Mouse (Mus musculus) hindbrain, embryonic 10.5 days (tissue): Measurements from ENCODE around the gene Smg5. TPM values are rescaled to one million over a fixed set of nuclear protein-coding genes. Genes with fewer than 3 reads are reported as not detected.

Experiments used
- DNase-seq: peaks from one replicate; pipeline ENCODE4 v3.0.0-alpha.2; 2017; ENCODE audit warnings: low spot score
- H3K27ac ChIP-seq: fragments of 300-500 bp; sonication (generic); 2 replicates; pipeline ENCODE4 v1.5.1; 2016; ENCODE audit warnings: mild to moderate bottlenecking, moderate library complexity
- H3K27me3 ChIP-seq: fragments of 300-500 bp; sonication (generic); 2 replicates; pipeline ENCODE4 v1.6.1; 2016; ENCODE audit warnings: mild to moderate bottlenecking; ENCODE audit not compliant: poor library complexity, insufficient read depth, severe bottlenecking
- H3K36me3 ChIP-seq: fragments of 300-500 bp; sonication (generic); 2 replicates; pipeline ENCODE4 v1.6.1; 2016; ENCODE audit warnings: mild to moderate bottlenecking, moderate library complexity
- H3K4me1 ChIP-seq: fragments of 300-500 bp; sonication (generic); replicated peaks from 2 replicates; pipeline ENCODE4 v1.6.1; 2016; ENCODE audit warnings: mild to moderate bottlenecking
- H3K4me3 ChIP-seq: fragments of 300-500 bp; sonication (generic); 2 replicates; pipeline ENCODE4 v1.5.1; 2016; ENCODE audit warnings: mild to moderate bottlenecking, moderate library complexity
- H3K9me3 ChIP-seq: fragments of 300-500 bp; sonication (generic); 2 replicates; pipeline ENCODE4 v1.6.1; 2016; ENCODE audit warnings: mild to moderate bottlenecking, moderate library complexity
- WGBS: fragments of 180-500 bp; shearing (Covaris S2); methylation state at CpG from one replicate; pipeline ENCODE4 v1.1.7; 2016; 5-methylcytosine and 5-hydroxymethylcytosine counted together
- polyA plus RNA-seq: library from polyadenylated mRNA; unstranded; fragments of >200 nt; fragmentation: Nextera tagmentation; extraction: Ambion mirVana; gene quantifications from 2 replicates; pipeline ENCODE4 v1.2.1, GENCODE M21; 2016

Smg5 gene
- polyA plus RNA-seq, 1 experiment from 2014 or later: 87.8 TPM

DNA sequence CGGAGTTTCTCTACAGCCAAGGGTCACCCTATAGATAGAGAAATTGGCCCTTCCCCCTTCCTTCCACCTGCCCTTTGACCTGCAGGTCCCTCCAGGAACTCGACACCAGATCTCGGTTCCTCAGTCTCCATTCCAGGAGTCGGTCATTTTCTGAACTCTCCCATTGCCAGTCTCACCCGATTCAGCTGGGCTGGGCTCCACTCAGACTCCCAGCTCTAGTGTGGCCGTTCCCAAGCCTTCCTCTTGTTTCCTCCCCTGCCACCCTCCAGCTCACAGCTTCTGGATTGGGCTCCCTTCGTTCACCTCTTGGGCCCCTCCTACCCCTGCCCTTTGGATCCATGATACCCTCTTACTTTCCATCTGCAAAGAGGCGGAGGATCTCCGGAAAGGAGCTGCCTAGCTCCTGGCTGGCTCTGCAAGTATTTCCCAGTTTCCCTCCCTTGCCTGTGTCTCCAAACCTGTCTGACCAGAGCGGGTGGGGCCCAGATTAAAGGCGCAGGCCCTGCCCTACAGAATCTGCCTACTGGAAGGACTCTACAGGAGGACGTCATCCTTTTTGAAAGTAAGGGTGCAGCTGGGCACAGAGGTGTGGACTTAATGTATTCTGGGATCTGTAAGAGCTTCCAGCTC lies 1.9 kb upstream of the Smg5 start:
- Histone ChIP-seq H3K9me3 (no peaks in the 10 kb centered on the region), H3K27ac (0 out of 2 replicates have a peak overlapping the region, but pooled peaks have one; percentile 36), H3K27me3 (no peaks in the 10 kb centered on the region), H3K4me1 (peaks cover 45% of the 10 kb centered on the region), H3K4me3 (peak overlapping the region; percentile 14), H3K36me3 (peaks cover 34% of the 10 kb centered on the region)
- 56% methylated on average over 12 of the region's 12 CpGs for WGBS
- no peak for DNase-seq

DNA sequence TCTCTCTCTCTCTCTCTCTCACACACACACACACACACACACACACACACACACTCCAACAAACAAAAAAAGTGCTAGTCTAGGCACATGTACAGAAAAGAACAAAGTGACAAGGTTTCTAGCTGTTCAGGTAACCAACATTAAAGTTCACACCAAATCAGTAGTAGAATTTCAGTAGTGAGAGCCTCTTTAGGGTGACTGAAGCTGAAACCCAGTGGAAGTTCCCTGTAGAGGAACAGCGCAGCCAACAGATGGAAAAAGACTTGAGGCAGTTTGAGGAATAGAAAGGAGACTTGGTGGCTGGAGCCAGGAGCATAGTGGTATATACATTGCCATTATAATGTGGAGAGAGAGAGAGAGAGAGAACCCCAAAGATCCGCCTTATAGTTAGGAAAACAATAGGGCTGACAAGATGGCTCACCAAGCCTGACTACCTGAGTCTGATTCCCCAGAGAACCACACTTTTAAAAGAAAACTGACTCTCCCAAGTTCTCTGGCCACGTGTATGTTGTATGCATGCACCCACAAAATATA lies 1.1 kb upstream of the Smg5 start:
- no peak for DNase-seq
- Histone ChIP-seq H3K4me3 (peak overlapping the region; percentile 99), H3K9me3 (no peaks in the 10 kb centered on the region), H3K27me3 (no peaks in the 10 kb centered on the region), H3K36me3 (peaks cover 26% of the 10 kb centered on the region), H3K4me1 (peaks cover 45% of the 10 kb centered on the region), H3K27ac (peak overlapping the region; percentile 100)
- WGBS: 33% methylated on average over 3 of the region's 3 CpGs

DNA sequence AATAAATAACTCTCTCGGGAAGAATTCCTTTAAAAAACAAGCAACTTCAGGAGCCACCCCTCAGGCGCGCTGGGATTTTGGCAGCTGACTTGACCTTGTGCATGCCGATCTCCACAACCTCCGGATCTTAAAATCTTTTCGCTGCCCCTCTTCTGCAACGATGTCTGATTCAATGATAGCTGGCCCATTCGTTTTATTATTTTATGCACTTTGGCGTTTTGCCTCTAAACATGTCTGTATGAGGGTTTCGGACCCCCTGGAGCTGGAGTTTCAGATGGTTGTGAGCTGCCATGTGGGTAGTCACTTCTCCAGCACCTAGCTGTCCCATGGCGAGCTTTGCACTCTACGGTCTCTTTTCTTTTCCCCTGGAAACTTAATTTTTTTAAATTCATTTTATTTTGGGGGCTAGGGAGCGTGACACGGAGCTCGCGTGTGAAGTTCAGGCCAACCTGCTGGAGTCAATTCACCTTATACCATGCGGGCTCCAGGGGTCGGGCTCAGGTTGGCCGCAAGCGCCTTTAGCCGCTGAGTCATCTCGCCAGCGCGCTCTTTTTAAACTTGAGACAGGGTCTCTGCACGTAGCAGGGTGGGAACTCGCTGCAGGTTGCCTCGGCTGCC lies 515 bp upstream of the Smg5 start:
- DNase-seq: no peak
- Histone ChIP-seq H3K9me3 (no peaks in the 10 kb centered on the region), H3K27ac (peak overlapping the region; percentile 100), H3K4me3 (peak overlapping the region; percentile 99), H3K27me3 (no peaks in the 10 kb centered on the region), H3K4me1 (peaks cover 45% of the 10 kb centered on the region), H3K36me3 (peaks cover 23% of the 10 kb centered on the region)
- 3% methylated on average over 27 of the region's 27 CpGs for WGBS

DNA sequence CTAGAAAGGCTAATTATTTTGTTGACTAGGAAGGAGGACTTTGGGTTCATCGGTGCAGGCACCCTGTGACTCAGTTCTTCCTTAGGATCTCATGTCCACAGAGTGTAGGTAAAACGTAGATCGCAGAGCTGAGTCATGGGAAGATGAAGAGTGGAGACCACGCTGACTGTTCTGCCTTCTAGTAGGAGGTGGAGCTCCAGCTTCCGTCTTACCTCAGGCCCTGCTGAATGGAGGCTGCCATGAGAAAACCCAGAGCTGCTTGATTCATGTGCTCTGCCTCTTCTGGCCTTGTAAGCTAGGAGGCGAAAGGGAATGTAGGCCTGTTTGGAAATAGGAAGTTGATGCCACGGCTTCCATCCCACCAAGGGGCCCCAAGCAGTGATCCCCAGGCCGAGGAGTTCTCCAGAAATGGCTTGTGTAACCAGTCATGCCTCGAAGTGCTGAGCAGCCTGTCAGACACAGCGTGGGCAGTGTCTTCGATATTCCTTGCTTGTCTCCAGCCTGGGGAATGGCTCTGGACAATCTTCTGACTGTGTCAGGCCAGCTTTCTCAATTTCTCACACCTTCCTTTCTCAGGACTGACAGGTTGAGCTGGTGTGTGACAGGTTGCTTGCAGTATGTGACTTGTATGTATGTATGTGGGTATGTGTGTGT lies 1.4 kb downstream of the Smg5 start:
- Histone ChIP-seq H3K9me3 (no peaks in the 10 kb centered on the region), H3K4me1 (peaks cover 42% of the 10 kb centered on the region), H3K27ac (no peak overlapping the region), H3K27me3 (no peaks in the 10 kb centered on the region), H3K4me3 (peak overlapping the region; percentile 99), H3K36me3 (peaks cover 39% of the 10 kb centered on the region)
- no peak for DNase-seq
- 86% methylated on average over 11 of the region's 11 CpGs for WGBS

DNA sequence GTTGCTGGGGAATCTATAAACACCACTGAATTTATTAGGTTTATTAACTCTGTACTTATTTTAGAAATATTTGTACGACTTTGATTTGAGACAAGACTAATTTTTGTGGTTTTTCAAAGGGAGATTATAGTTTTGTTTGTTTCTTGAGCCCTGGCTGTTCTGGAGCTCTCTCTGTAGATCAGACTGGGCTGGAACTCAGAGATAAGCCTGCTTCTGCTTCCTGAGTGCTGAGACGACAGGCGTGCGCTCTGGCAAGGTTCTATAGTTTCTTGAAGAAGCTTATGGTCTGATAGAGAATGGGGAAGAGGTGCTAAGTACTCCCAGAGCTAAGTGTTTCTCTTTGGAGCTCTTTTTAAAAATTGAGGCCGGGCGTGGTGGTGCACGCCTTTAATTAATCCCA lies 2.3 kb downstream of the Smg5 start:
- no peak overlapping the region for H3K27ac ChIP-seq
- H3K4me1 ChIP-seq: peaks cover 41% of the 10 kb centered on the region
- no peaks in the 10 kb centered on the region for H3K9me3 ChIP-seq
- no peak overlapping the region for H3K4me3 ChIP-seq
- DNase-seq: no peak
- H3K36me3 ChIP-seq: peaks cover 45% of the 10 kb centered on the region
- 93% methylated on average over 7 of the region's 7 CpGs for WGBS
- no peaks in the 10 kb centered on the region for H3K27me3 ChIP-seq

DNA sequence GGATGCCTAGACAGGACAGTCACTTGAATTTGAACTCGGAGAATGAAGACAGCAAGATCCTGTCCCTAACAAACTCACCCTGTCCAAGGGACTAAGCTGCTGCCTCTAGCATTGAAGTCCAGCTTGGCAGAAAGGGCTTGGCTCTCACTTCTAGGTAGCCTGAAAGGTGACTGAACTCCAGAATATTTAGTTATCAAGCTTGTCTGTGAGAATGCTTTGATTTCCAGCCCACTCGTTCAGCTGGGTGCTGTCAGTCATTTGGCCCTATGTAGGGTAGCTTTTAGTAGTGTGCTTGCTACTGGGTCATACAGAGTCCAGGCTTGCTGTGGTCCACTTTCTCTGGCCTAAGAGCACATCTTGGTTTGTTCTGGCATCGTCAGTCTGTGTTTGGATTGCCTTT lies 2.9 kb downstream of the Smg5 start:
- Histone ChIP-seq H3K9me3 (no peaks in the 10 kb centered on the region), H3K27me3 (no peaks in the 10 kb centered on the region), H3K27ac (no peak overlapping the region), H3K36me3 (peaks cover 51% of the 10 kb centered on the region), H3K4me1 (peaks cover 34% of the 10 kb centered on the region), H3K4me3 (no peak overlapping the region)
- DNase-seq: no peak
- 83% methylated on average over 3 of the region's 3 CpGs for WGBS

DNA sequence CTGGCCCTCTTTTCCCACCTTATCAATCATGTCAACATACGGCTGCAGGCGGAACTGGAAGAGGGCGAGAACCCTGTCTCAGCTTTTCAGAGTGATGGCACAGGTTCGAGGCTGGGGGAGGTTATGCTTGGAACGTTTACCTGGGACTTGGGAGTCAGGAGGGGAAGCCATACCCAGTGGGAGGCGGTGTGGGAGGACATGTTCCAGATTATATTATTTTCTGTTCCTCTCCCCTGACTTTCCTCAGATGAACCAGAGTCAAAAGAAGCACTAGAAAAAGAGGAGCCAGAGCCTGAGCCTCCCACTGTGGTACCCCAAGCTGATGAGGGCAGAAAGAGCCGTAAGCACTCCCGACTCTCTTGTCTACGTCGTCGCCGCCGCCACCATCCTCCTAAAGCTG lies 14.7 kb downstream of the Smg5 start:
- no peak overlapping the region for H3K27ac ChIP-seq
- DNase-seq: no peak
- H3K9me3 ChIP-seq: no peaks in the 10 kb centered on the region
- WGBS: 95% methylated on average over 13 of the region's 13 CpGs
- H3K36me3 ChIP-seq: peaks cover 100% of the 10 kb centered on the region
- no peaks in the 10 kb centered on the region for H3K27me3 ChIP-seq
- H3K4me1 ChIP-seq: no peaks in the 10 kb centered on the region
- H3K4me3 ChIP-seq: no peak overlapping the region

DNA sequence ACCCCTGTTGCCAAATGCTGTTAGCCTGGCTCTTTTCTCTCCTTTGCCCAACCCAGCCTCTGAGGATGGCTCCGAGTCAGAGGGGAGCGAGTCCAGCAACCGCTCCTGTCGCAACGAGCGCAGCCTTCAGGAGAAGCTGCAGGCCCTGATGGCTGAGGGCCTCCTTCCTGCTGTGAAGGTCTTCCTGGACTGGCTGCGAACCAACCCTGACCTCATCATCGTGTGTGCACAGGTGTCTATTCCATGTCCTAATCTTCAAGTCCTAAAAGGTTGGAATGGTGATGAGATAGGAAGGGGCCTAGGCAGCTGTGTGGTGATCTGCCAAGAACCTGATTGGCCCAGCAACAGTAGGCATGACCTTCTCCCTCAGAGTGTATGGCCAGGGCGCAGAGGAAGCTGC lies 16.8 kb downstream of the Smg5 start:
- no peak for DNase-seq
- no peak overlapping the region for H3K27ac ChIP-seq
- no peak overlapping the region for H3K4me3 ChIP-seq
- no peaks in the 10 kb centered on the region for H3K4me1 ChIP-seq
- H3K9me3 ChIP-seq: no peaks in the 10 kb centered on the region
- peaks cover 100% of the 10 kb centered on the region for H3K36me3 ChIP-seq
- WGBS: 93% methylated on average over 9 of the region's 9 CpGs
- no peaks in the 10 kb centered on the region for H3K27me3 ChIP-seq

DNA sequence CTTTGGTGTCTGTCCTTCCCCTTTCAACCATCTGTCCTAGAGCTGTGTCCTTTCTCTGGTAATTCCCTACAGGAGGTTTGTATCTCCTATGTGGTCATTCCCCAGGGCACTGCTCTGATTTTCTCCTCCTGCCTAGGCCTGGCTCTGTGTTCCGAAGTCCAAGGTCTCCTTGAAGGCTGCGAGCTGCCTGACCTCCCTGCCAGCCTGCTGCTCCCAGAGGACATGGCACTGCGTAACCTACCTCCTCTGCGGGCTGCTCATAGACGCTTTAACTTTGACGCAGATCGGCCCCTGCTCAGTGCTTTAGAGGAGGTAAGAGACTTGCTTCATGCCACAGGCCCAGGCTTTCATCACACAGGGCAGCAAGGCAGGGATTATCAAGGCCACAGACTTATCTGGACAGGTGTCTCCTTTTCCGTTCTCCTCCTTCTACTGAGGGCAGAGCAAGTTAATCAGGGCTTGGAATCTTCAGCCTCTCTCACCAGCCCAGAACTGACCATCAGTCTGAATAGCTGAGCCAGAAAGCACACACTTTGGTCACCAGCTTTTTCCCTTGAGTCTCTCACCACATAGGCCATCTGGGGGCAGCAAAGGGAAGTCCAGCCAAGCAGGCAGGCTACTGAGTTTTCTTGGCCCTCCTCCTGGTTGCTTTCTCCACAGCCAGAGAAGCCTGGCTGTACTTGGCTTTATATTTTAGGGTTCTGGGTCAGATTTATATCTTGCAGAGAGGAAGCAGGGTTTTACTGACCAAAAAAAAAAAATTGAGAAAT lies 18.5 kb downstream of the Smg5 start:
- WGBS: 97% methylated on average over 8 of the region's 8 CpGs
- peaks cover 12% of the 10 kb centered on the region for H3K4me1 ChIP-seq
- H3K27ac ChIP-seq: no peak overlapping the region
- H3K36me3 ChIP-seq: peaks cover 100% of the 10 kb centered on the region
- no peaks in the 10 kb centered on the region for H3K9me3 ChIP-seq
- no peak overlapping the region for H3K4me3 ChIP-seq
- no peaks in the 10 kb centered on the region for H3K27me3 ChIP-seq
- no peak for DNase-seq

DNA sequence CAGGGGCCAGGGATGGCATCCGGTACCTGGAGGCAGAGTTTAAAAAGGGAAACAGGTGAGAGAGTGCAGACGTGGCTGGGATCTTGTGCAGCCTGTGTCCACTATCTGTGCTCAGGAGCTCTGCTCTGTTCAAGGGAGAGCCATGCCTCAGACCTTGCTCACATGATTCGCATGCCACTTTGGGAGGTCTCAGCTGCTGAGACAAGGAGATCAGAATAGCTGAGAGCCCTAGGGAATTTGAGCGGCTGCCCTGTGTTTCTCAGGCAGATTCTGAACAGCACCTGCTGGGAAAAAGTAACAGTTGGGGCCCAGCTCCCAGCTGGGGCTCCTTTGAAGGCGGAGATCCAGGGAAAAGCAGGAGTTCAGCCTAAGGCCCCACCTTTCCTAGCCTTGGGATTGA lies 23.5 kb downstream of the Smg5 start:
- H3K4me1 ChIP-seq: peaks cover 46% of the 10 kb centered on the region
- peaks cover 11% of the 10 kb centered on the region for H3K27me3 ChIP-seq
- WGBS: 68% methylated on average over 5 of the region's 5 CpGs
- peak overlapping the region; percentile 72 for H3K27ac ChIP-seq
- H3K36me3 ChIP-seq: peaks cover 89% of the 10 kb centered on the region
- peak; percentile 20 for DNase-seq
- no peak overlapping the region for H3K4me3 ChIP-seq
- no peaks in the 10 kb centered on the region for H3K9me3 ChIP-seq

DNA sequence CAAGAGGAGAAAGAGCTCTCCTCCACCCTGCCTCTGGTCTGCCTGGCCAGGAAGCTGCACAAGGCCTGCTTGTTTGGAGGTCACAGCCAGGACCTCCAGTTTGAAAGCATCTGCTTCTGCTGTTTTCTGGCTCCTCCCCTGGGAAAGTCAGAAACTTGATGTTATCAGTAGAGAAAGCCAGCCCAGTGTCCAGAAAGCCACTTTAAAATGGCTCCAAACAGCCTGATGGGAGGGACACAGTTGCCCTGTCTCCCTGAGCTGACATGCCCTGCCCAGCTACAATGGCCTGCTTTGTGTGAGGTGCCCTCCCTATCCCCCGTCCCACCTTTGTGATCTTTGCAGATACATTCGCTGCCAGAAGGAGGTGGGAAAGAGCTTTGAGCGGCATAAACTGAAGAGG lies 23.9 kb downstream of the Smg5 start:
- peaks cover 85% of the 10 kb centered on the region for H3K36me3 ChIP-seq
- peak; percentile 24 for DNase-seq
- peak overlapping the region; percentile 72 for H3K27ac ChIP-seq
- H3K27me3 ChIP-seq: peaks cover 15% of the 10 kb centered on the region
- no peak overlapping the region for H3K4me3 ChIP-seq
- H3K4me1 ChIP-seq: peaks cover 50% of the 10 kb centered on the region
- WGBS: 75% methylated on average over 3 of the region's 3 CpGs
- H3K9me3 ChIP-seq: no peaks in the 10 kb centered on the region

DNA sequence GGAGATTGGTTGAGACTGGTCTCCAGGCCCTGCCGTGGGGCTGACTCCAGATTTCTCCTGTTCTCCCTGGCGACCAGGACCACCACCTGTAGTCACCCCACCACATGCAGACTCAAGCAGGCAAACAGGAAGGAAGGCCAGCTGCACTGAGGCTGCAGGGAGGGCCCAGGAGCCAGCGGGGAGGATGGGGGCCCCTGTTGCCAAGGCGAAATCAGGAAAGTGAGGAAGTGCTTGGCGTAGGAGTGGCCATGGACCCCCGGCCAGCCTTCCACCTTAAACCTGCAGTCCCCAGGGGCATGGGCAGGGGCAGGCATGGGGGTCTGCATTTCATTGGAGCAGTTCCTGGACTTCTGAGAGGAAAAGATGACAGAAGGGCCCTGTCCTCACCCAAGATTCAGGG lies 25.0 kb downstream of the Smg5 start:
- H3K27me3 ChIP-seq: peaks cover 26% of the 10 kb centered on the region
- H3K36me3 ChIP-seq: peaks cover 74% of the 10 kb centered on the region
- peak overlapping the region; percentile 72; the same call in 1 of the 2 replicates for H3K27ac ChIP-seq
- no peaks in the 10 kb centered on the region for H3K9me3 ChIP-seq
- 82% methylated on average over 6 of the region's 6 CpGs for WGBS
- H3K4me3 ChIP-seq: no peak overlapping the region; the same call in 1 of the 2 replicates
- H3K4me1 ChIP-seq: peaks cover 53% of the 10 kb centered on the region
- no peak for DNase-seq
